Comparison of ENCODE assay signal across 7 mouse cellular contexts in the genomic region with DNA sequence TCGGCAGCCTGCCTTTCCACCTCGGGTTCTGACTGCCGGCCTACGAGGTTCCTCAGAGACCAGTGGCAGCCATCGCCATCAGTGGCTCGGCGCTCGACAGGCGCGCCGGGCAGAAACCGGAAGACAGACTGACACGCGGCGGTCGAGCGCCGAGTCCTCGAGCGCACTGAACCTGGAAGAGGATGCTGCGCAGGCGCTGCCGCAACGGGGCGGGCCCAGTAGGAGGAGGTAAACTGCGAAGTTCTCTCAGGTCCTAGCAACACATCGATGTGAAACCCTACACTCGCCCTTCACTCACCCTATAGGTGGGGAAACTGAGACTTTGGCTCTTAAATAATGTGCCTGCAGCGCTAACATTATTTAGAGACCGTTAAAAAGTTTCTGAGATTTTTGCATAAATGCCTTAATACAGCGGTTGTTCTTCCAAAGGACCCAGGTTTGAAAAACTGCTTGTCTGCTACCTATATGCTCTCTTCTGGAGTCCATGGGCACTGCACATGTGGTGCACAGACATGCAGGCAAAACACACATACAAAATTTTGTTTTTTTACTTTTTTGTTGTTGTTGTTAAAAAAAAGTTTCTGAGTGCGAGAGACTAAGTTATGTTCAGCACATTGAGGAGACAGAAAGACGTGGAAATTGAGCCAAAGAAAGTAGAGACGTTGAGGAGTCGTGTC. TPM values are rescaled to one million over a fixed set of nuclear protein-coding genes. Genes with fewer than 3 reads are reported as not detected.
DNase-seq lines count a peak whose midpoint lies in the region; ATAC-seq lines count a peak whose summit lies in the region.

Rbsn (minus strand) TSS at position 153 of the 677 bp plus-strand sequence.

- ATAC-seq in embryonic facial prominence, embryonic 11.5 days (replicated peaks; ENCODE audit: insufficient number of reproducible peaks, low FRiP score, low TSS enrichment, low read depth), result peak; percentile 96
- ATAC-seq in granulocyte monocyte progenitor cell, adult 5-6 weeks (replicated peaks; ENCODE audit: poor library complexity, severe bottlenecking), result peak; percentile 96
- ATAC-seq in midbrain, embryonic 13.5 days, result peak; percentile 96

- WGBS in embryonic facial prominence, embryonic 11.5 days, result 11% methylated on average over 35 of the region's 35 CpGs
- WGBS in limb, embryonic 10.5 days, result 11% methylated on average over 35 of the region's 35 CpGs
- 10% methylated on average over 35 of the region's 35 CpGs for WGBS in midbrain, embryonic 13.5 days

- H3K9me3 ChIP-seq in embryonic facial prominence, embryonic 11.5 days (replicated peaks; ENCODE audit: control insufficient read depth, low read length), result no peaks in the 10 kb centered on the region
- H3K9me3 ChIP-seq in limb, embryonic 10.5 days (replicated peaks), result no peaks in the 10 kb centered on the region
- no peaks in the 10 kb centered on the region for H3K9me3 ChIP-seq in midbrain, embryonic 13.5 days

- 0 out of 2 replicates have a peak within 1 kb of the TSS, but pooled peaks have one; percentile 28 for H3K27ac ChIP-seq in embryonic facial prominence, embryonic 11.5 days (replicated peaks; ENCODE audit: low read depth, low read length)
- H3K27ac ChIP-seq in limb, embryonic 10.5 days, result peak within 1 kb of the TSS; percentile 90
- H3K27ac ChIP-seq in midbrain, embryonic 13.5 days, result peak within 1 kb of the TSS; percentile 89

- peak; percentile 96 for DNase-seq in adrenal gland, postnatal 14 days
- DNase-seq in embryonic facial prominence, embryonic 11.5 days (ENCODE audit: low spot score), result peak; percentile 97
- DNase-seq in kidney, adult 11 months, result peak; percentile 91
- DNase-seq in limb, embryonic 10.5 days (ENCODE audit: low spot score), result peak; percentile 97
- DNase-seq in spleen, adult 12 weeks (ENCODE audit: low spot score), result peak; percentile 82

- H3K27me3 ChIP-seq in embryonic facial prominence, embryonic 11.5 days (ENCODE audit: control insufficient read depth, insufficient read depth, low read length), result no peaks in the 10 kb centered on the region
- H3K27me3 ChIP-seq in limb, embryonic 10.5 days (ENCODE audit: low read depth, poor library complexity, severe bottlenecking), result no peaks in the 10 kb centered on the region
- no peaks in the 10 kb centered on the region for H3K27me3 ChIP-seq in midbrain, embryonic 13.5 days

- H3K9ac ChIP-seq in embryonic facial prominence, embryonic 11.5 days (replicated peaks; ENCODE audit: low read length), result peak within 1 kb of the TSS; percentile 93
- peak within 1 kb of the TSS; percentile 87 for H3K9ac ChIP-seq in midbrain, embryonic 13.5 days (replicated peaks)

- H3K36me3 ChIP-seq in embryonic facial prominence, embryonic 11.5 days (replicated peaks; ENCODE audit: control insufficient read depth, insufficient read depth, low read depth, low read length), result no peaks in the 10 kb centered on the region
- peaks cover 16% of the 10 kb centered on the region for H3K36me3 ChIP-seq in limb, embryonic 10.5 days
- H3K36me3 ChIP-seq in midbrain, embryonic 13.5 days, result peaks cover 12% of the 10 kb centered on the region

- peaks cover 2% of the 10 kb centered on the region; the same call in 1 of the 2 replicates for H3K4me1 ChIP-seq in embryonic facial prominence, embryonic 11.5 days (ENCODE audit: control insufficient read depth, insufficient read depth, low read length)
- peaks cover 10% of the 10 kb centered on the region for H3K4me1 ChIP-seq in limb, embryonic 10.5 days
- peaks cover 18% of the 10 kb centered on the region for H3K4me1 ChIP-seq in midbrain, embryonic 13.5 days (replicated peaks)

- H3K4me3 ChIP-seq in embryonic facial prominence, embryonic 11.5 days (ENCODE audit: low read depth, low read length), result peak within 1 kb of the TSS; percentile 98
- H3K4me3 ChIP-seq in limb, embryonic 10.5 days, result peak within 1 kb of the TSS; percentile 99
- H3K4me3 ChIP-seq in midbrain, embryonic 13.5 days (replicated peaks), result peak within 1 kb of the TSS; percentile 95

- peak within 1 kb of the TSS; percentile 86 for H3K4me2 ChIP-seq in embryonic facial prominence, embryonic 11.5 days (ENCODE audit: low read depth, low read length)
- H3K4me2 ChIP-seq in midbrain, embryonic 13.5 days (replicated peaks), result peak within 1 kb of the TSS; percentile 96

RNA-seq across cellular contexts. Expression of gene Rbsn, which starts in this region (rescaled TPM):
- 21.2 and 24.1 TPM in 2 replicates for total RNA-seq in adrenal gland, postnatal 14 days (2021)
- polyA plus RNA-seq in embryonic facial prominence, embryonic 11.5 days (2014; fragmentation: Nextera tagmentation; extraction: Ambion mirVana), result 15.9 and 16.9 TPM in 2 replicates
- 13.2 and 23.1 TPM in 2 replicates for total RNA-seq in granulocyte monocyte progenitor cell, adult 5-6 weeks (2014; fragmentation: Nextera tagmentation)
- total RNA-seq in granulocyte monocyte progenitor cell, adult 5-6 weeks (2017), result 18.9 and 19.4 TPM in 2 replicates
- 26.4 and 30.1 TPM in 2 replicates for polyA plus RNA-seq in limb, embryonic 10.5 days (2016; fragmentation: Nextera tagmentation; extraction: Ambion mirVana)
- polyA plus RNA-seq in midbrain, embryonic 13.5 days (2015; fragmentation: Nextera tagmentation; extraction: Ambion mirVana), result 32.4 and 34.6 TPM in 2 replicates

Comparison
In these comparisons a context has a peak if more than half of its experiments do, and no peak if none do; other contexts are left out.
1. Peak in every context shown above with its lines: DNase-seq, ATAC-seq, H3K4me3 ChIP-seq and H3K27ac ChIP-seq.
2. H3K27ac ChIP-seq: peak in every context shown above with its lines; median percentile 90 in limb, embryonic 10.5 days; 89 in midbrain, embryonic 13.5 days; 28 in embryonic facial prominence, embryonic 11.5 days.